Mouse (Mus musculus) liver, adult 2 months (tissue): ENCODE measurements around the gene Brinp1.

Experiments used
- CTCF ChIP-seq: fragments of 200-500 bp; IDR thresholded peaks from 2 replicates; pipeline ENCODE4 v1.5.1; 2011; ENCODE audit warnings: low read depth, low read length, control low read depth
- POLR2A ChIP-seq: fragments of 200-500 bp; IDR thresholded peaks from 2 replicates; pipeline ENCODE4 v1.6.1; 2011; ENCODE audit warnings: low read length, control low read depth; ENCODE audit not compliant: insufficient read depth; ENCODE audit errors: extremely low read depth

DNA sequence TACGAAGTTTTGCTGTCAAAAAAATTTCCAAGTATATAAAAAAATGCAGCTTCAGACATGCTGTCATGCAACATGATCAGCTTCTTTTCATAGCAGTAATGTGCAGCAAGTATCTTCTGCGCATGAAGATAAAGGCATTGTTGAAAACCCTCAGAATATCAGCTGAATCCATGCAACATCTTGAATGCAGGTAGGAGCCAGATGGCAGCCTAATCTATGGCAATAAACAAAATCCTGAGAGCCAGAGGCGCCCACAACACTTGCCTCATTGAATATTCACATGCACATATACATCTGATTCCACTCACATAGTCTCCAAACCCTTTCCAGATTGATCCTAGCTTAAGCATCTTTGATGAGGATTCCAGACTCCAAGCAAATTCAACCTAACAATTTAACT is 24.2 kb downstream of the Brinp1 start:
- TF ChIP-seq POLR2A (no peak), CTCF (no peak)
